In the genomic region with DNA sequence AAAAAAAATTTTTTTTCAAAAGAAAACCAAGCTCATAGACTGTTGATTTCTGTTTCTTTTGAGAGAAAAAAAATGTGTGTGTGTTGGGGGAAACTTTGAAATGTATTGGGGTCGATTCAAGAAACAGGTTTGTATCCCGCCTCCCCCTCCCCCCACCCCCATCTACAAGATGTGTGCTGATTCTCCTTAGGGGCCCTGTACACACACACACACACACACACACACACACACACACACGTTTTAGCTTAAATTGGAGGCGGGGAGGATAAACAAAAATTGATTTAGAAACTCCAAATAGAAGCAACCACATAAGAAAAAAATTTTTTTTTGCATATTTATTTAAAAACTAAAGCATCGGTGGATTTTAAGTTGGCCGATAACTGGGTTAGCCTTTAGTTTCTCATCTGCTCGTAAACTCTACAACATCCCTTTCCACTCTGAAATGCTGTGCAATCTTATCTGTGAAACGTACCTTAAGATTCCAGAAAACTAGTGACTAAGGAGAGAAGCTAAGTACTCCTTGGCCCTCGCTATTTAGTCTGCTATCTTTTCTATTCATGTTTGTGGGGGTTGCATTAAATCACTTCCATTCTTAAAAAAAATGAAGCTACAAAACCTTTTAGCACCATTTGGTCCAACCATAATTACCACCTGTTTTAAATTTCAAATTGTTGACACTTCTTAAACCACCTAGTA, we compare ENCODE assay signal across 8 mouse cellular contexts. TPM values are rescaled to one million over a fixed set of nuclear protein-coding genes. Genes with fewer than 3 reads are reported as not detected.
A peak's percentile ranks its signal among the peaks of the same experiment; 100 is the strongest.
DNase-seq lines count a peak whose midpoint lies in the region; ATAC-seq and TF ChIP-seq lines count a peak whose summit lies in the region.
"Had no signal": no experiment of that assay in that cellular context is flagged by ENCODE, and none has a peak within 500 bp of the region (broad histone marks: within the 10 kb centered on the region; RNA-seq: fewer than 3 reads in every experiment).

No protein-coding gene starts in this region.

- no peaks in the 10 kb centered on the region for H3K9me3 ChIP-seq in lung, postnatal 0 days (ENCODE audit: low read length)
- no peaks in the 10 kb centered on the region for H3K9me3 ChIP-seq in embryonic facial prominence, embryonic 14.5 days (ENCODE audit: control insufficient read depth, low read length)
- H3K9me3 ChIP-seq in limb, embryonic 14.5 days (ENCODE audit: control insufficient read depth, low read length): no peaks in the 10 kb centered on the region
- no peaks in the 10 kb centered on the region for H3K9me3 ChIP-seq in stomach, embryonic 15.5 days

- peak overlapping the region; percentile 73 for H3K4me2 ChIP-seq in lung, postnatal 0 days (replicated peaks; ENCODE audit: low read depth, low read length)
- H3K4me2 ChIP-seq in embryonic facial prominence, embryonic 14.5 days (ENCODE audit: low read depth, low read length): peak overlapping the region; percentile 68
- peak overlapping the region; percentile 62 for H3K4me2 ChIP-seq in limb, embryonic 14.5 days (replicated peaks; ENCODE audit: low read depth, low read length, severe bottlenecking)
- H3K4me2 ChIP-seq in stomach, embryonic 15.5 days: peak overlapping the region; percentile 55

- peak overlapping the region; percentile 100 for H3K9ac ChIP-seq in lung, postnatal 0 days (replicated peaks; ENCODE audit: low read depth)
- H3K9ac ChIP-seq in embryonic facial prominence, embryonic 14.5 days (ENCODE audit: low read depth, low read length): peak overlapping the region; percentile 100
- H3K9ac ChIP-seq in limb, embryonic 14.5 days (ENCODE audit: low read depth, low read length, severe bottlenecking): peak overlapping the region; percentile 100
- peak overlapping the region; percentile 93; the same call in 1 of the 2 replicates for H3K9ac ChIP-seq in stomach, embryonic 15.5 days

- no peak for TF ChIP-seq CTCF in lung, postnatal 0 days (IDR thresholded peaks at IDR 0.05)

- TF ChIP-seq POLR2A in limb, embryonic 14.5 days (IDR thresholded peaks at IDR 0.05; ENCODE audit: borderline replicate concordance, extremely low read depth, insufficient read depth, insufficient read length): no peak

- TF ChIP-seq EP300 in lung, postnatal 0 days (IDR thresholded peaks at IDR 0.05): no peak

- H3K27me3 ChIP-seq in lung, postnatal 0 days (replicated peaks; ENCODE audit: insufficient read depth, low read length): no peaks in the 10 kb centered on the region
- H3K27me3 ChIP-seq in embryonic facial prominence, embryonic 14.5 days (replicated peaks; ENCODE audit: control insufficient read depth, insufficient read depth, low read length): no peaks in the 10 kb centered on the region
- H3K27me3 ChIP-seq in limb, embryonic 14.5 days (ENCODE audit: control insufficient read depth, insufficient read depth, low read length): no peaks in the 10 kb centered on the region
- no peaks in the 10 kb centered on the region for H3K27me3 ChIP-seq in stomach, embryonic 15.5 days (replicated peaks)

- H3K4me3 ChIP-seq in lung, postnatal 0 days (ENCODE audit: low read depth, low read length): peak overlapping the region; percentile 98
- H3K4me3 ChIP-seq in embryonic facial prominence, embryonic 14.5 days (ENCODE audit: low read depth, low read length): peak overlapping the region; percentile 100
- H3K4me3 ChIP-seq in limb, embryonic 14.5 days (replicated peaks; ENCODE audit: low read length): peak overlapping the region; percentile 98
- H3K4me3 ChIP-seq in stomach, embryonic 15.5 days (replicated peaks): peak overlapping the region; percentile 84

- peaks cover 10% of the 10 kb centered on the region; the same call in 1 of the 2 replicates for H3K4me1 ChIP-seq in lung, postnatal 0 days (ENCODE audit: insufficient read depth, low read depth, low read length)
- 0 out of 2 replicates have a peak, but pooled peaks cover 10% of the 10 kb centered on the region for H3K4me1 ChIP-seq in embryonic facial prominence, embryonic 14.5 days (ENCODE audit: control insufficient read depth, insufficient read depth, low read length)
- peaks cover 18% of the 10 kb centered on the region for H3K4me1 ChIP-seq in limb, embryonic 14.5 days (ENCODE audit: control insufficient read depth, insufficient read depth, low read length)
- H3K4me1 ChIP-seq in stomach, embryonic 15.5 days: peaks cover 14% of the 10 kb centered on the region

- WGBS in lung, postnatal 0 days: 22% methylated on average over 9 of the region's 9 CpGs
- WGBS in embryonic facial prominence, embryonic 14.5 days: 14% methylated on average over 9 of the region's 9 CpGs
- WGBS in limb, embryonic 14.5 days: 8% methylated on average over 9 of the region's 9 CpGs
- WGBS in stomach, embryonic 15.5 days: 18% methylated on average over 9 of the region's 9 CpGs

- peak overlapping the region; percentile 100 for H3K27ac ChIP-seq in lung, postnatal 0 days (ENCODE audit: low read length)
- peak overlapping the region; percentile 100 for H3K27ac ChIP-seq in embryonic facial prominence, embryonic 14.5 days (replicated peaks; ENCODE audit: low read depth, low read length)
- peak overlapping the region; percentile 100 for H3K27ac ChIP-seq in limb, embryonic 14.5 days (replicated peaks; ENCODE audit: low read depth, low read length)
- H3K27ac ChIP-seq in stomach, embryonic 15.5 days: peak overlapping the region; percentile 100

- no peaks in the 10 kb centered on the region for H3K36me3 ChIP-seq in lung, postnatal 0 days (ENCODE audit: insufficient read depth, low read length)
- no peaks in the 10 kb centered on the region for H3K36me3 ChIP-seq in embryonic facial prominence, embryonic 14.5 days (ENCODE audit: control insufficient read depth, insufficient read depth, low read length)
- peaks cover 6% of the 10 kb centered on the region; the same call in 1 of the 2 replicates for H3K36me3 ChIP-seq in limb, embryonic 14.5 days (ENCODE audit: control insufficient read depth, insufficient read depth, low read length)
- H3K36me3 ChIP-seq in stomach, embryonic 15.5 days: no peaks in the 10 kb centered on the region

- peak; percentile 32 for DNase-seq in lung, postnatal 0 days (ENCODE audit: low spot score)
- no peak for DNase-seq in lung, postnatal 14 days
- DNase-seq in embryonic facial prominence, embryonic 14.5 days (ENCODE audit: low spot score): peak; percentile 62
- DNase-seq in limb, embryonic 14.5 days (ENCODE audit: low spot score): peak; percentile 53
- no peak for DNase-seq in yolk sac, embryonic 10.5 days (ENCODE audit: low spot score)

- ATAC-seq in lung, postnatal 0 days: no peak
- no peak for ATAC-seq in embryonic facial prominence, embryonic 14.5 days (ENCODE audit: low read depth)
- ATAC-seq in limb, embryonic 14.5 days (ENCODE audit: low FRiP score, low read depth): no peak
- ATAC-seq in stomach, embryonic 15.5 days (ENCODE audit: insufficient read depth, low FRiP score, low read depth): no peak
- ATAC-seq in megakaryocyte progenitor cell, adult 5-6 weeks (replicated peaks; ENCODE audit: poor library complexity): no peak

RNA-seq across cellular contexts. Expression of a gene that starts 0.6 kb away (rescaled TPM):
- 3.0 and 3.4 TPM in 2 replicates for polyA plus RNA-seq in lung, postnatal 0 days (2015; fragmentation: Nextera tagmentation; extraction: Ambion mirVana)
- polyA plus RNA-seq in embryonic facial prominence, embryonic 14.5 days (2014; fragmentation: Nextera tagmentation; extraction: Ambion mirVana): 5.3 and 5.7 TPM in 2 replicates
- 17.2 and 17.7 TPM in 2 replicates for polyA plus RNA-seq in limb, embryonic 14.5 days (2012; rRNA removed)
- 5.4 and 8.2 TPM in 2 replicates for polyA plus RNA-seq in limb, embryonic 14.5 days (2014; fragmentation: Nextera tagmentation; extraction: Ambion mirVana)
- 4.6 and 5.6 TPM in 2 replicates for polyA plus RNA-seq in stomach, embryonic 15.5 days (2015; fragmentation: Nextera tagmentation; extraction: Ambion mirVana)
- 20.9 and 26.1 TPM in 2 replicates for total RNA-seq in megakaryocyte progenitor cell, adult 5-6 weeks (2015)
- 16.2 and 20.3 TPM in 2 replicates for total RNA-seq in megakaryocyte progenitor cell, adult 5-6 weeks (2017)

RNA-seq across cellular contexts. Expression of a gene that starts 31.6 kb away (rescaled TPM):
- 47.7 and 51.0 TPM in 2 replicates for polyA plus RNA-seq in lung, postnatal 0 days (2015; fragmentation: Nextera tagmentation; extraction: Ambion mirVana)
- 55.0 and 63.3 TPM in 2 replicates for polyA plus RNA-seq in embryonic facial prominence, embryonic 14.5 days (2014; fragmentation: Nextera tagmentation; extraction: Ambion mirVana)
- polyA plus RNA-seq in limb, embryonic 14.5 days (2012; rRNA removed): 27.8 and 28.9 TPM in 2 replicates
- polyA plus RNA-seq in limb, embryonic 14.5 days (2014; fragmentation: Nextera tagmentation; extraction: Ambion mirVana): 63.3 and 66.5 TPM in 2 replicates
- polyA plus RNA-seq in stomach, embryonic 15.5 days (2015; fragmentation: Nextera tagmentation; extraction: Ambion mirVana): 54.8 and 63.0 TPM in 2 replicates
- 11.3 and 12.5 TPM in 2 replicates for total RNA-seq in megakaryocyte progenitor cell, adult 5-6 weeks (2015)
- total RNA-seq in megakaryocyte progenitor cell, adult 5-6 weeks (2017): 12.5 and 12.8 TPM in 2 replicates

RNA-seq across cellular contexts. Expression of a gene that starts 51.4 kb away (rescaled TPM):
- not detected in 2 replicates for polyA plus RNA-seq in lung, postnatal 0 days (2015; fragmentation: Nextera tagmentation; extraction: Ambion mirVana)
- not detected in 2 replicates for polyA plus RNA-seq in embryonic facial prominence, embryonic 14.5 days (2014; fragmentation: Nextera tagmentation; extraction: Ambion mirVana)
- not detected in 2 replicates for polyA plus RNA-seq in limb, embryonic 14.5 days (2012; rRNA removed)
- polyA plus RNA-seq in limb, embryonic 14.5 days (2014; fragmentation: Nextera tagmentation; extraction: Ambion mirVana): 0.07 TPM in 1 of 2 replicates, not detected in the other
- not detected in 2 replicates for polyA plus RNA-seq in stomach, embryonic 15.5 days (2015; fragmentation: Nextera tagmentation; extraction: Ambion mirVana)
- total RNA-seq in megakaryocyte progenitor cell, adult 5-6 weeks (2015): not detected in 2 replicates
- total RNA-seq in megakaryocyte progenitor cell, adult 5-6 weeks (2017): not detected in 2 replicates
- polyA plus RNA-seq: gonadal fat pad, adult 2 months had no signal

Comparison
In these comparisons a context has a peak if more than half of its experiments do, and no peak if none do; other contexts are left out.
1. DNase-seq: peak in lung, postnatal 0 days (single experiment), embryonic facial prominence, embryonic 14.5 days (single experiment) and limb, embryonic 14.5 days (single experiment); none in lung, postnatal 14 days (single experiment) and yolk sac, embryonic 10.5 days (single experiment).
2. Peak in every context shown above with its lines, with median percentiles within 50 percentile points of each other: H3K27ac ChIP-seq, H3K4me2 ChIP-seq, H3K4me3 ChIP-seq and H3K9ac ChIP-seq.